Mouse (Mus musculus): ENCODE results near the gene G6pc2. TPM values are rescaled to one million over a fixed set of nuclear protein-coding genes. Genes with fewer than 3 reads are reported as not detected.

The G6pc2 gene
- polyA plus RNA-seq, 1 experiment from 2014 or later, result not detected

DNA sequence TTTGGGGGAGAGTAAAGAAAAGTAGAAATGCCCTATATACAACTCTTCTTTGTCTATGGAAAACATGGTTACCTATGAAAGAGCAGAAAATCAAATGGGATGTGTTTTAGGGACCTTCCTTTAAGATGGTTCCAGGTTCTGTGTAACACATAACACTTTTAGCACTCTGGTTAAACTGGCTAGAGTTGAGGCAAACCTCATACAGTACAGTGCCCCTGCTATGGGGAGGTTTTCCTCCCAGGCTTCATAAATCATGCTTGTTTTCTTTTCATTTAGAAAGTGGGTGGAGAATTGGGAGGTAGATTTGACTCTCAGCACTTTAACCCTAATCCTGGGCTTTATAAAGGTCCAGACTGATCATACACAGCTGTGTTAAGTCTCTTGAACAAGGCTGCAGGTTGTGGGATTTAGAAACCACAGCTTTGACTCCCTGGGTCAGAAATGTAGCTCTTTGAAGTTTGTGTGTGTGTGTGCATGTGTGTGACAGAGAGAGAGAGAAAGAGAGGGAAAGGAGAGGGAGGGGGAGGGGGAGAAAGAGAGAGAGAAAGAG, 53.3 kb downstream of the G6pc2 start:
- ATAC-seq (ENCODE audit: low FRiP score), result no peak
- Histone ChIP-seq H3K4me2 (no peak overlapping the region), H3K27me3 (ENCODE audit: control insufficient read depth, insufficient read depth, low read length) (no peaks in the 10 kb centered on the region), H3K27ac (ENCODE audit: low read depth, low read length) (no peak overlapping the region), H3K4me3 (ENCODE audit: low read depth, low read length) (no peak overlapping the region), H3K9ac (ENCODE audit: low read length) (no peak overlapping the region), H3K9me3 (ENCODE audit: control insufficient read depth, low read length) (no peaks in the 10 kb centered on the region), H3K4me1 (ENCODE audit: control insufficient read depth, insufficient read depth, low read length) (no peaks in the 10 kb centered on the region), H3K36me3 (ENCODE audit: control insufficient read depth, insufficient read depth, low read length) (no peaks in the 10 kb centered on the region)
- DNase-seq (ENCODE audit: low spot score, missing footprints), result no peak

DNA sequence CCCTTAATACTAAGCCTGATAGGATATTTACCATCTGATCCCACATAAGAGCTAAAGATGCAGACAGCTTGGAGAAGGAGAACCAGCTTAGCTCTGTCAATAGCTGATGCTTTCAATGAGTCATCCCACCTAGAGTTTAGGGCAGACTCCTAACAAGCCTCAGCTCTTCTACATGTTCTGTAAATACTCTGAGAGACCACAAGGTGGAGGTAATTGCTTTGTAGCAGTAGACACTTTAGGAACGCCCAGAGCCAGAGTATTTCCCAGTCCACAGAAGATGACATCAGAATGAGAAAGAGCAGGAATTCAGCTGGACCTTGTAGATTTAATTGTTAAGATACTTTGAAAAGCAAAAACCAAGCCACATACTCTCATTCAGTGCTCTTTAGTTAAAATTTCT, 65.0 kb downstream of the G6pc2 start:
- Histone ChIP-seq H3K27ac (ENCODE audit: low read depth, low read length) (no peak overlapping the region), H3K27me3 (ENCODE audit: control insufficient read depth, insufficient read depth, low read length) (no peaks in the 10 kb centered on the region), H3K4me3 (ENCODE audit: low read depth, low read length) (no peak overlapping the region), H3K36me3 (ENCODE audit: control insufficient read depth, insufficient read depth, low read length) (no peaks in the 10 kb centered on the region), H3K4me2 (no peak overlapping the region), H3K9me3 (ENCODE audit: control insufficient read depth, low read length) (no peaks in the 10 kb centered on the region), H3K4me1 (ENCODE audit: control insufficient read depth, insufficient read depth, low read length) (no peaks in the 10 kb centered on the region), H3K9ac (ENCODE audit: low read length) (no peak overlapping the region)
- ATAC-seq (ENCODE audit: low FRiP score) (peak; percentile 64; the same call in 1 of the 2 replicates), DNase-seq (ENCODE audit: low spot score, missing footprints) (peak; percentile 84)
- 3% methylated on average over 1 of the region's 1 CpGs for WGBS

Other genes starting within 250 kb of the G6pc2 start
- gene Nostrin, start 75.3 kb upstream of the G6pc2 start, polyA plus RNA-seq (2014; fragmentation: Nextera tagmentation; extraction: Ambion mirVana), result 0.77 and 1.2 TPM in 2 replicates
- 276 and 289 TPM in 2 replicates for gene Spc25, start 4.9 kb upstream of the G6pc2 start, polyA plus RNA-seq (2014; fragmentation: Nextera tagmentation; extraction: Ambion mirVana)
- gene Abcb11, start 131.5 kb downstream of the G6pc2 start, polyA plus RNA-seq (2014; fragmentation: Nextera tagmentation; extraction: Ambion mirVana), result 0.03 TPM in 1 of 2 replicates, not detected in the other
- not detected in 2 replicates for gene Dhrs9, start 169.4 kb downstream of the G6pc2 start, polyA plus RNA-seq (2014; fragmentation: Nextera tagmentation; extraction: Ambion mirVana)